Mouse (Mus musculus) cerebellum, postnatal 25 days (tissue): Measurements from ENCODE around the gene Grpel1.
A peak's percentile ranks its signal among the peaks of the same experiment; 100 is the strongest.

Source experiments
- DNase-seq, 2 experiments: peaks; one replicate each; pipeline ENCODE4 v3.0.0; 2021; ENCODE audit warnings: mixed read lengths in 2 of 2

Grpel1 gene

DNA sequence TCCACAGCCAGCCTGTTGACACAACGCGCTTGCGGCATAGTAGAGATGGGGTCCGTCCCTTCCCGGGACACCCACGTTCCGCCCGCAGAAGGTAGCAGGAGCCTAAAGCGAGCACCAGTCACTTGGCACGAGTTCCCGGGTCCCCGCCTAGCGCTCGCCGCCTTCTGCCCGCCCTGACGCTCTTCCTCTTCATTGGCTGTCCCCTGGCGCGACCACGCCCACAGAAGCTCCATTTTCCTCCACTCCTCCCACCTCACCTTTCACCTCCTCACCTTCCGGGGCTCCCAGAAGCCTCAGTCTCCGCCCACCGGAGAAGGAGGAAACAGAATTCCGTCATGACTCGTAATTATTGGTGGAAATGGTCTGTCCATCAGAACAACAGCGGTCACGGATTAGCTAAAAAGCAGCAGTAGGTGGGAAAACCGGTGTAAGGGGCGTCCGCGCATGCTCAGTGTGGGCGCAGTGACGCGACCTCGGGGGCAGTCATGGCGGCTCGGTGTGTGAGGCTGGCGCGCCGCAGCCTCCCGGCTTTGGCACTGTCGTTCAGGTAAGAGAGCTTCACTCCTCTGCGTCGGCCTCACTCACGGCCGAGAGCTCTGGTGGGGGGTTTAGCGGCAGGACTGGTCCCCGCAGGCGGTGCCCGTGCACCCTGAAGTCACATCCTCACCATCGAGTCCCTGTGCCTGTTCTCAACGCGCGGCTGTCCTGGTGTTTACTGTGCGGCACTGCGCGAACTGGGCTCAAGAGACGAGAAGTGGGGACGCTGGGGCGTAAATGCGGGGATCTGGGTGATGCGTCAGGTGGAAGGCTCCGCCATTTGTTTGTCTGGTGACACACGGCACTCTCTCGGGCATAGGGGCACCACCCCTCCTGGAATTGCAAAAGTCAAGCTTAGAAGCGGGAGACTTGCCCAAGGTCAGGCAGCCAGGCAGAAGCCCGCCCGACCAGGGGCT lies at the start of gene Grpel1:
Grpel1 (plus strand) TSS at position 290 of the 953 bp plus-strand sequence.
- DNase-seq = peak; percentile 96 to 97

DNA sequence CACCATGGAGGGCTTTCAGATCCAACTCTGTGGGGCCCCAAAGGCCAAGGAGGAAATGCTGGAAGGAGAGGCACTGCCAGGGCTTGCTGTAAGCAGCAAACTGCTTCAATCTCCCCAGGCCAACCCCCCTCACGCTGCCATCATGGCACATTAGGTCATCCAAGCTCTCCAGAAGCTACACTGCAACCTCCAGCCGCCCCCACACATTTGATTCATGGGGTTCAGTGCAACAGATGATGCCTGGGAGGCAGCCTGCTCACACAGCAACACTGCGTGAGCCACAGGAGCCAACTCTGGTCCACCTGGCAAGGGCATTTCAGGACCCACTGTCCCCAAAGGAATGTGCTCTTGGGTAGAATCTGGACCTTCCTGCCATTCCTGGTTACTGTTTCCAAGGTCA lies 44.9 kb upstream of the Grpel1 start:
- no peak for DNase-seq

DNA sequence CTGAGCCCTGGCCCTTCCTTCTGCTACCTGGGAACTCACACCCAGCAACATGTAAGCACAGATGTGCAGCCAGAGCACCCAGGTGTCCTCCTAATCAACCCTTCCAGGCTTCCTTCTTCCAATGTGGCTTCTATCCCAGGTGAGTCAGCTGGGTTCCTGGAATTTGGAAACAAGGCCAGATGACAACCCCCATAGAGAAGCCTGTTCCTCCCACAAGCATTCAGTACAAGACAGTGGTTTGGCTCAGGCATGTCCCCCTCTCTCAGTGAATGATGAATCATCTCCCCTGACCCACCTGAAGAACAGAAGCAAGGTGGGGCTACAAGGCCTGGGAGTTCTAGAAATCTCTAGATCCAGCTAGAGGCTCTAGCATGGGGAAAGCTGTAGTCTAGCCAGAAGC lies 42.1 kb upstream of the Grpel1 start:
- no peak for DNase-seq

GRCm38 (mm10) chr5:36424676-36425075 lies 40.1 kb upstream of the Grpel1 start:
- no peak for DNase-seq

DNA sequence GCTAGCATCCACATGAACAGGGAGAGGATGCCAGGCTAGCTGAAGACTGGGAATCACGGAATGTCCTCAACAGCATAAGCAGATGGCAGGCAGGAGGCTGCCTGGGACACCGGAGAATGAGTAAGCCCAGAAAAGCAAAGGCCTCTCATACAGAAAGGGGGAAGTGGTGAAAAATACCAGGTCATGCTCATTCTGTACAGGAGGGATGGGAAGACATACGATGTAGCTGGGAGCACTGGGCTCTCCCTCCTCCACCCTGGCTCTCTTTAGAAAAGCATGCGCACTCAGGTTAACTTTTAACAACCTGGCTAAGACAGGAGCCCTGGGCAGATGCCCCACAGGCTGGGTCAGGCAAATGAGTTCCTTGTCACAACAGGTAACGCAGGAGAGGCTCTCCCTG lies 38.4 kb upstream of the Grpel1 start:
- peak; percentile 16 to 32 for DNase-seq

DNA sequence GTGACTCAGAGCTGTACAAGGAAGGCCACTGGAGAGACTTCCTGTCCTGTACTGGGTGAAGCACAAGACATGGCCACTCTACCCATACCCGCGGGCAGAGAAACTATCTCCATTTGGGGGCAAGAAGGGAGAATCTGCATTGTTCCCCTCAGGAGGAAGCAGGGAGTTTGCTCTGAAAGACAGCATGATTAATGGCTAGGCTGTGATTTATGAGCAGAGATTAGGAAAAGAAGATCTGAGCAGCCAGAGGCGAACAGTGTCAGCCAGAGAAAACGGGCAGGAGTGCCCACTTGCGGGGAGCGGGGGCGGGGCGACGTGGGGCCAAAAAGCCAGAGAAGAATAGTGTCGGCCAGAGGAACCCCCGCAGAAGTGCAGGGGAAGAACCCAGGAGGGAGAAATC lies 37.0 kb upstream of the Grpel1 start:
- no peak for DNase-seq

GRCm38 (mm10) chr5:36429551-36429950 lies 35.2 kb upstream of the Grpel1 start:
- DNase-seq = no peak

GRCm38 (mm10) chr5:36431711-36432110 lies 33.1 kb upstream of the Grpel1 start:
- DNase-seq = no peak

GRCm38 (mm10) chr5:36434398-36434967 lies 30.3 kb upstream of the Grpel1 start:
- no peak for DNase-seq

DNA sequence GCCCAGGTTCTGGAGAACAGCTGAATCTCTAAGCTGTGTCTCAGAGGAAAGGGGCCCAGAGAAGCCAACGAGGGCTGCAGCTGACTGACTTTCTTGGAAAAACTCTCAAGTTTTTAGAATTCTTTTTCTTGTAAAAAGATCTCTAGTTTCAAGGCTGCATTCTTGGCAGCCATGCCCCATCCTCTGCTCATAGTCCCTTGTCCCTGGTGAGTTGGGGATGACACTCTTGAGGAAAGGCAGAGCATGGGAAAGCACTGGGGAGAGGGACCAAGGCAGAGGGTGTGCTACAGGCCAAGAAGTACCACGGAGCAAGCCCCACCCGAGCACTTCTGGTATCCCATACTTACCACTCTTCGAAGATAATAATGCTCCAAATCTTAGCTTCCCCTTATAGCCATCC lies 27.9 kb upstream of the Grpel1 start:
- no peak for DNase-seq

DNA sequence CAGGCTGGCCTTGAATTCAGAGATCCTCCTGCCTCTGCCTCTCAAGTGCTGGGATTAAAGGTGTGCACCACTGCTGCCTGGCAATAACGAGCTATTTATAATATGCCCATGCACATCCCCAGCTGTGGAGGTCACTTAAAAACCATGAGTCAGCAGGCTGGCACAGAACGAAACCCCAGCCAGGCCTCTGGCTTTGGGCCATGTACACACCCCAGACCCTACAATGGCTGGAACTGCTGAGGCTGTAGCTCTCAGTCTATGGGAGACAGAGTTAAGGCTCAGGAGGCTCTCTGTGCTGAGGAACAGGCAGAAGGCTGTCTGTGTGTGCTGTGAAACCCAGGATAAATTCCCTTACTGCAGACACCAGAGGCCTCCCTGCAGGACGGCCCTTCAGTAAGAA lies 24.1 kb upstream of the Grpel1 start:
- no peak for DNase-seq

- peak in 1 of 2 experiments; percentile 24 for DNase-seq
These were observed 20.2 kb upstream of the Grpel1 start for GRCm38 (mm10) chr5:36444611-36445010.

- peak; percentile 55 to 72 for DNase-seq
These were observed 19.8 kb upstream of the Grpel1 start for GRCm38 (mm10) chr5:36445028-36445427.

GRCm38 (mm10) chr5:36446166-36446890 lies 18.5 kb upstream of the Grpel1 start:
- DNase-seq = no peak

GRCm38 (mm10) chr5:36447872-36448271 lies 16.9 kb upstream of the Grpel1 start:
- DNase-seq = no peak

DNA sequence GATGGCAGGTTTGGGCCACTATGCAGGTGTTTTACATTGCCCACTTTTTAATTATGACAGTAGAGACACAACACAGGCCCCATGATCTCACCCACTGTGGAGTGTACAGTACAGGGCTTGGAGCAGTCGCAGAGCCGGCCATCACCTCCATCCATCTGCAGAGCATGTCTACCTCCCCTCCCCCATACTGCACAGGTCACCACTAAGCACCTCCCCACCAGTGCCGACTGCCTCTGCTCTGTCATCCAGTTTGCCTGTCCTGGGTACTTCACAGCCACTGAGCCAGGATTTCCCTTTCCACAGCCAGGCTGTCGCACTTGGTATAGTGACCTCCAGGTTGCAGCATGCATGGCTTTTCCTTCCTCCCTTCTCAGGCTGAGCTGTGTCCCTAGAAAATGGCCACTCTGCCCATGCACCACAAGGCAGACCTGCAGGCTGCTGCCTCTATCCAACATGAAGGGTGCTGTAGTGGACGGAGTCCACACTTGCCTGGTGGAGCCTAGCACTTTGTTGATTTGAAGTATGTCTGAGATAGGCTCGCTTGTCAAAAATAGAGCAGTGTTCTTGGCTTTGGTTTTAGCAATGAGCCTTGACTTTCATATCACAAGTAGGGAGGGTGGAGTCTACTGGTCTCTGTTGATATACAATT lies 15.0 kb upstream of the Grpel1 start:
- DNase-seq = no peak

GRCm38 (mm10) chr5:36451119-36451518 lies 13.7 kb upstream of the Grpel1 start:
- no peak for DNase-seq

DNA sequence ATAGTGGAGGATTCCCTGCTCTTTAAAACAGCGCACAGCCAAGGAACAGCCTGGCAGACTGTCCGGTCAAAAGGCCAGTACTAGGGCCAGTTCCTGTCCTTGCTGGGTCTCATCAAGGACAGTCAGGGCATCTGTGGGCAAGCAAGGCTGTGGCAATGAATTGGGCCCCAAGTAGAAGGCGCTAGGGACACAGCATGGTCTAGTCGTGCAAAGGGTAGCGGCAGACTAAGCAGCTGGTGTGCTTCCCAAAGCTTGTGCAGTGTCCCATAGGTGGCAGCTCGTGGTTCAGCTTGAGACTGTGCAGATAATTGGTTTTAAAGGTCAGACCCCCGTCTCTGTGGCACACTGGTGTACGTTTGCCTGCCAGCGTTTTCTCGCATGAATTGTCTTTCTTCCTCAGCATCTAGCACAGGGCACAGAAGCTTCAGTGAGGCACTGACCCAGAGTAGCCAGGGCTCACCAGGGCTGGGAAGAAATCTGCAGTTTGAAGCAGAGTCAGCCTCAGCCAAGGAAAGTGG lies 12.9 kb upstream of the Grpel1 start:
- no peak for DNase-seq

GRCm38 (mm10) chr5:36452821-36453220 lies 12.0 kb upstream of the Grpel1 start:
- no peak for DNase-seq

GRCm38 (mm10) chr5:36457706-36458105 lies 7.1 kb upstream of the Grpel1 start:
- no peak for DNase-seq

- DNase-seq = peak; percentile 39 to 74
These were observed 5.9 kb upstream of the Grpel1 start for GRCm38 (mm10) chr5:36458926-36459325.

GRCm38 (mm10) chr5:36460712-36461111 lies 4.1 kb upstream of the Grpel1 start:
- DNase-seq = no peak

- DNase-seq = no peak
These were observed 3.6 kb upstream of the Grpel1 start for GRCm38 (mm10) chr5:36461231-36461630.
